Mouse (Mus musculus): ENCODE results near the gene Ttc28.

GRCm38 (mm10) chr5:110977796-110978195 lies 98.2 kb downstream of the Ttc28 start:
- TF ChIP-seq TAL1 (IDR thresholded peaks at IDR 0.05; ENCODE audit: low read length): no peak
- no peak for TF ChIP-seq GATA1 (IDR thresholded peaks at IDR 0.05; ENCODE audit: low read length)

Data from erythroblast, embryonic 14.5 days (primary cell).